Mouse (Mus musculus) CH12.LX (cell line): Measurements from ENCODE around the gene Ctnna3. TPM values are rescaled to one million over a fixed set of nuclear protein-coding genes. Genes with fewer than 3 reads are reported as not detected.

ENCODE experiments used
- DNase-seq: peaks from one replicate; pipeline ENCODE4 v3.0.0-alpha.2; 2013; ENCODE audit errors: extremely low read depth
- H3K27ac ChIP-seq: 2 replicates; pipeline ENCODE4 v1.5.1; 2012; ENCODE audit warnings: low read depth, mild to moderate bottlenecking, control low read depth, moderate library complexity; ENCODE audit not compliant: insufficient read depth
- H3K27me3 ChIP-seq: replicated peaks from 2 replicates; pipeline ENCODE3; 2012; ENCODE audit warnings: inconsistent platforms
- H3K36me3 ChIP-seq, 2 experiments: replicated peaks in 1 of 2; 2 replicates each; pipeline versions ENCODE3 to v1.6.1; 2012; ENCODE audit warnings: inconsistent platforms in 1 of 2, low read length in 1 of 2, mild to moderate bottlenecking in 1 of 2, mixed read lengths in 1 of 2, moderate library complexity in 1 of 2; ENCODE audit not compliant: control insufficient read depth in 1 of 2, insufficient read depth in 1 of 2
- H3K4me1 ChIP-seq, 2 experiments: 2 replicates each; pipeline ENCODE4 v1.6.1; 2012; ENCODE audit warnings: inconsistent platforms in 1 of 2, moderate library complexity in 1 of 2; ENCODE audit not compliant: insufficient read depth in 2 of 2, control insufficient read depth in 1 of 2
- H3K4me2 ChIP-seq: 2 replicates; pipeline ENCODE4 v1.6.1; 2012; ENCODE audit warnings: low read depth, mild to moderate bottlenecking, control low read depth; ENCODE audit not compliant: poor library complexity, insufficient read depth, severe bottlenecking
- H3K4me3 ChIP-seq, 3 experiments: fragments of 150-350 bp in 1 of 3; sonication (generic) in 1 of 3; replicated peaks in 1 of 3; 2 replicates each; pipeline versions ENCODE3 to v1.5.1; 2011 to 2012; ENCODE audit warnings: low read depth in 2 of 3, low read length in 2 of 3, mild to moderate bottlenecking in 2 of 3, moderate library complexity in 2 of 3, control low read depth in 1 of 3, improper control_type of control experiment in 1 of 3, inconsistent platforms in 1 of 3, mixed read lengths in 1 of 3; ENCODE audit not compliant: poor library complexity in 1 of 3
- H3K79me2 ChIP-seq: replicated peaks from 2 replicates; pipeline ENCODE4 v1.6.1; 2012; ENCODE audit warnings: mild to moderate bottlenecking, moderate library complexity; ENCODE audit not compliant: control insufficient read depth, poor library complexity, insufficient read depth, severe bottlenecking; ENCODE audit errors: extremely low read depth
- H3K9ac ChIP-seq: 2 replicates; pipeline ENCODE4 v1.6.1; 2012; ENCODE audit warnings: low read depth, mild to moderate bottlenecking, control low read depth, moderate library complexity; ENCODE audit not compliant: insufficient read depth
- H3K9me3 ChIP-seq: replicated peaks from 2 replicates; pipeline ENCODE3; 2012; ENCODE audit warnings: low read length, inconsistent platforms, mixed read lengths
- BHLHE40 ChIP-seq: IDR thresholded peaks from 2 replicates; pipeline ENCODE4 v1.6.1; 2011; ENCODE audit warnings: mild to moderate bottlenecking, low read depth, low read length, improper control_type of control experiment
- CTCF ChIP-seq, 2 experiments: IDR thresholded peaks in 1 of 2; conservative IDR thresholded peaks in 1 of 2; 2 replicates each; pipeline ENCODE4 v1.5.1; 2011 to 2012; ENCODE audit warnings: low read depth in 2 of 2, low read length in 2 of 2, improper control_type of control experiment in 1 of 2, inconsistent platforms in 1 of 2, mild to moderate bottlenecking in 1 of 2, moderate library complexity in 1 of 2
- ELF1 ChIP-seq: IDR thresholded peaks from 2 replicates; pipeline ENCODE4 v1.6.1; 2014; ENCODE audit warnings: low read depth, mild to moderate bottlenecking, inconsistent platforms, low read length, improper control_type of control experiment
- HCFC1 ChIP-seq: IDR thresholded peaks from 2 replicates; pipeline ENCODE4 v1.6.1; 2012; ENCODE audit warnings: low read depth, mild to moderate bottlenecking, inconsistent platforms, low read length, improper control_type of control experiment
- IRF4 ChIP-seq: IDR thresholded peaks from 2 replicates; pipeline ENCODE4 v1.6.1; 2014; ENCODE audit warnings: low read depth, mild to moderate bottlenecking, inconsistent platforms, low read length, improper control_type of control experiment
- JUN ChIP-seq: IDR thresholded peaks from 2 replicates; pipeline ENCODE4 v1.6.1; 2011; ENCODE audit warnings: low read depth, mild to moderate bottlenecking, low read length, improper control_type of control experiment, moderate library complexity; ENCODE audit not compliant: insufficient read depth
- JUND ChIP-seq: conservative IDR thresholded peaks from 2 replicates; pipeline ENCODE4 v1.6.1; 2011; ENCODE audit warnings: low read depth, low read length, improper control_type of control experiment
- MEF2A ChIP-seq: IDR thresholded peaks from 2 replicates; pipeline ENCODE4 v1.6.1; 2014; ENCODE audit warnings: low read depth, mild to moderate bottlenecking, inconsistent platforms, low read length, improper control_type of control experiment, borderline replicate concordance
- MYC ChIP-seq: IDR thresholded peaks from 2 replicates; pipeline ENCODE4 v1.6.1; 2011; ENCODE audit warnings: low read depth, mild to moderate bottlenecking, improper control_type of control experiment, low read length
- PAX5 ChIP-seq: IDR thresholded peaks from 2 replicates; pipeline ENCODE4 v1.6.1; 2012; ENCODE audit warnings: low read length, inconsistent platforms, mixed read lengths
- POLR2A ChIP-seq: IDR thresholded peaks from 2 replicates; pipeline ENCODE4 v1.6.1; 2011; ENCODE audit warnings: low read depth, mild to moderate bottlenecking, improper control_type of control experiment, low read length
- POLR2AphosphoS2 ChIP-seq: IDR thresholded peaks from 2 replicates; pipeline ENCODE4 v1.6.1; 2011; ENCODE audit warnings: low read depth, low read length, improper control_type of control experiment
- RCOR1 ChIP-seq: conservative IDR thresholded peaks from 2 replicates; pipeline ENCODE4 v1.6.1; 2012; ENCODE audit warnings: low read depth, mild to moderate bottlenecking, inconsistent platforms, low read length, improper control_type of control experiment
- SIN3A ChIP-seq: IDR thresholded peaks from 2 replicates; pipeline ENCODE4 v1.6.1; 2012; ENCODE audit warnings: low read length, improper control_type of control experiment, inconsistent platforms
- SMC3 ChIP-seq: IDR thresholded peaks from 2 replicates; pipeline ENCODE4 v1.6.1; 2011; ENCODE audit warnings: low read depth, low read length, improper control_type of control experiment
- TBP ChIP-seq: conservative IDR thresholded peaks from 2 replicates; pipeline ENCODE4 v1.6.1; 2011; ENCODE audit warnings: low read depth, low read length, improper control_type of control experiment
- UBTF ChIP-seq: IDR thresholded peaks from 2 replicates; pipeline ENCODE4 v1.6.1; 2012; ENCODE audit warnings: low read depth, mild to moderate bottlenecking, inconsistent platforms, low read length, improper control_type of control experiment, moderate library complexity
- USF1 ChIP-seq: IDR thresholded peaks from 2 replicates; pipeline ENCODE4 v1.6.1; 2014; ENCODE audit warnings: low read depth, mild to moderate bottlenecking, inconsistent platforms, low read length, improper control_type of control experiment
- ZKSCAN1 ChIP-seq: IDR thresholded peaks from 2 replicates; pipeline ENCODE4 v1.6.1; 2012; ENCODE audit warnings: low read depth, inconsistent platforms, low read length, improper control_type of control experiment, borderline replicate concordance
- dilution Hi-C: fragments of 300-500 bp; cut with MboI; formaldehyde crosslinking; loops from 2 replicates; pipeline ENCODE4 v1.14.3; 2020; ENCODE audit warnings: low sequenced_read_pairs; ENCODE audit not compliant: extremely low pct_unique_long_range_greater_than_20kb, extremely low pct_ligation_motif_present
- in situ Hi-C: fragments of 300-500 bp; cut with MboI; formaldehyde crosslinking; loops from 3 replicates; pipeline ENCODE4 v1.14.3; 2019; ENCODE audit warnings: low sequenced_read_pairs, low pct_ligation_motif_present, low pct_unique_long_range_greater_than_20kb, mixed read lengths
- polyA plus RNA-seq: library from polyadenylated mRNA; unstranded; fragments of >175 nt; gene quantifications from 2 replicates; pipeline ENCODE4 v1.2.1, GENCODE M21; 2012; ENCODE audit warnings: low read depth; ENCODE audit not compliant: insufficient read length
- total RNA-seq, 2 experiments: library from RNA; depleted of rRNA; stranded (reverse); fragments of 300-350 nt in 1 of 2; fragments of >200 nt in 1 of 2; gene quantifications; 2 replicates each; pipeline ENCODE4 v1.2.3; 2012 to 2014

Gene Ctnna3
- total and polyA plus RNA-seq, 3 experiments = 0.09 TPM; not detected in 2

DNA sequence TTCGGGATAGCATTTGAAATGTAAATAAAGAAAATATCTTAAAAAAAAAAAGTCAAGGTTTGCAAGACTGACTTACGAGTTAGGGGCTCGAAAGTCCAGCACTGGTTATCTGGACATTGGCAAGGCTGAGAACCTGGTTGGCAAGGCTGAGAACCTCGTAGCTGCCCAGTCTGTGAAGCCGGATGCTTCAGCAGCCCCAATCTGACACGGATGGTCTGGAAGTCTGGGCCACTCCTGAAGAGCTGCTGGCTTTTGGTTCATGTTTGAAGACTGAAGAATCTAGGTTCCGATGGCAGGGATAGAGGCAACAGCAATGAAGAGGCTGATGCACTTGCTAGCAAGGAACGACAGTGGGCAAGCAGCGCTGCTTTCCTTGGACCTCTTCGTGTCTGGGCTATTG, 339.0 kb downstream of the Ctnna3 start:
- in situ Hi-C loops (no loop called here), dilution Hi-C loops (no loop called here)
- Histone ChIP-seq H3K36me3 (no peaks in the 10 kb centered on the region), H3K27me3 (no peaks in the 10 kb centered on the region), H3K4me3 (no peak overlapping the region), H3K9me3 (peaks cover 23% of the 10 kb centered on the region), H3K4me1 (no peaks in the 10 kb centered on the region), H3K27ac (no peak overlapping the region), H3K9ac (no peak overlapping the region), H3K4me2 (no peak overlapping the region), H3K79me2 (no peaks in the 10 kb centered on the region)
- DNase-seq = no peak
- TF ChIP-seq POLR2AphosphoS2 (no peak), SIN3A (no peak), ELF1 (no peak), SMC3 (no peak), CTCF (conservative IDR thresholded peaks at IDR 0.05 in 1 of 2, IDR thresholded peaks at IDR 0.05 in 1 of 2; ENCODE audit: low read depth in 2 of 2, low read length in 2 of 2) (no peak), ZKSCAN1 (no peak), PAX5 (no peak)

DNA sequence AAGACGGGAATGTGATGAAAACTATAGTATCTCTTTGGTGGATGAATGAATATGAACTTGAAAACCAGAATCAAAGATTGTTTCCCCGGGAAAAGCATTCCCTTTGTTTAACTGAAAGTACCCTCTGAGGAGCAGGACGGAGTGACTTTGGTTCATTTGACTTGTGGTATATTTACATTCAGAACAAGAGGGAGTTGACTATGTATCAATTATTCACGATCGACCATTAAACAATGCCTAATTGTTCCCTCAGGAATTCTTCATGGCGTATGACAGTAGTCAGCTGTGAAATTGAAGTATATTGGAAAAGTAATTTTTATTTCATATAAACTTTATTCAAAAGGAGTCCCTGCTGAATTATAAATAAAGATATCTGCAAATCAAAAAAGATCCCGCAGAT, 341.8 kb downstream of the Ctnna3 start:
- no peaks in the 10 kb centered on the region for H3K79me2 ChIP-seq
- dilution Hi-C loops = no loop called here
- no peak overlapping the region for H3K4me3 ChIP-seq

DNA sequence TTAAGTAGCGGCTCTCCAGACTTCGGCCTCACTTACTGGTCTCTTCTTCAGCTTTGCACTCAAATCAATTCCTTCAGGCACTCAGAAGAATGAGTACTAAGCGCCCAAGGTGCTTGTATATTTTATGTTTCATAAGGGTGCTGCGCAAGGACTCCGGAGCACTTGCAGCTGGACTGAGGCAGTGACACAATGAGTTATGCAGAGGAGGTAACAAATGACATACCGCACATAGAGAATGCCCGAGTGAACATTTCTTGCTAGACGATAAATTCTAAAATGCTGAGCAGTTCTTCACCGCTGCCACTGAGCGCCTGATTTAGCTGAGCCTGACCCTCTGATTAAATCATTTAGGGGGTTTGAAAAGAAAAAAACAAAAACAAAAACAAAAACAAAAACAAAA, 342.2 kb downstream of the Ctnna3 start:
- in situ Hi-C loops = no loop called here
- Histone ChIP-seq H3K27ac (no peak overlapping the region), H3K9me3 (peaks cover 12% of the 10 kb centered on the region), H3K4me2 (no peak overlapping the region), H3K79me2 (no peaks in the 10 kb centered on the region), H3K4me3 (no peak overlapping the region), H3K36me3 (no peaks in the 10 kb centered on the region), H3K27me3 (no peaks in the 10 kb centered on the region), H3K4me1 (no peaks in the 10 kb centered on the region), H3K9ac (no peak overlapping the region)
- no peak for DNase-seq
- dilution Hi-C loops = no loop called here
- TF ChIP-seq HCFC1 (no peak), MYC (no peak), JUND (no peak), MEF2A (no peak), BHLHE40 (no peak), ELF1 (no peak)

More for the DNA sequence above, 341.8 kb downstream of the Ctnna3 start:
- Histone ChIP-seq H3K9me3 (peaks cover 14% of the 10 kb centered on the region), H3K36me3 (no peaks in the 10 kb centered on the region), H3K27me3 (no peaks in the 10 kb centered on the region), H3K27ac (no peak overlapping the region), H3K4me2 (no peak overlapping the region), H3K4me1 (no peaks in the 10 kb centered on the region), H3K9ac (no peak overlapping the region)
- DNase-seq = no peak
- in situ Hi-C loops = no loop called here
- TF ChIP-seq BHLHE40 (no peak), IRF4 (no peak), SMC3 (no peak), ZKSCAN1 (no peak), RCOR1 (no peak), PAX5 (no peak), POLR2A (no peak), TBP (no peak), CTCF (conservative IDR thresholded peaks at IDR 0.05 in 1 of 2, IDR thresholded peaks at IDR 0.05 in 1 of 2; ENCODE audit: low read depth in 2 of 2, low read length in 2 of 2) (no peak), UBTF (no peak), JUN (no peak), MYC (no peak), MEF2A (no peak), USF1 (no peak)
